Mouse (Mus musculus) hindbrain, embryonic 16.5 days (tissue): ENCODE data around the gene Pkp1. TPM values are rescaled to one million over a fixed set of nuclear protein-coding genes. Genes with fewer than 3 reads are reported as not detected.

Experiments used
- ATAC-seq: fragments of 200-750 bp; cut with Nextera tagmentation; 2 replicates; pipeline ENCODE4 v1.8.0; 2017; ENCODE audit warnings: moderate TSS enrichment, moderate library complexity
- H3K27ac ChIP-seq: fragments of 300-500 bp; sonication (generic); 2 replicates; pipeline ENCODE4 v1.5.1; 2014; ENCODE audit warnings: low read depth, mild to moderate bottlenecking, control low read depth, low read length, moderate library complexity
- H3K27me3 ChIP-seq: fragments of 300-500 bp; sonication (generic); replicated peaks from 2 replicates; pipeline ENCODE4 v1.6.1; 2014; ENCODE audit warnings: low read length; ENCODE audit not compliant: control insufficient read depth, insufficient read depth
- H3K36me3 ChIP-seq: fragments of 300-500 bp; sonication (generic); 2 replicates; pipeline ENCODE4 v1.6.1; 2014; ENCODE audit warnings: mild to moderate bottlenecking, low read length, moderate library complexity, mixed read lengths; ENCODE audit not compliant: control insufficient read depth, insufficient read depth
- H3K4me1 ChIP-seq: fragments of 300-500 bp; sonication (generic); 2 replicates; pipeline ENCODE4 v1.6.1; 2014; ENCODE audit warnings: low read depth, low read length; ENCODE audit not compliant: control insufficient read depth, insufficient read depth
- H3K4me2 ChIP-seq: fragments of 300-500 bp; sonication (generic); 2 replicates; pipeline ENCODE4 v1.6.1; 2014; ENCODE audit warnings: mild to moderate bottlenecking, low read length, control low read depth, moderate library complexity
- H3K4me3 ChIP-seq: fragments of 300-500 bp; sonication (generic); 2 replicates; pipeline ENCODE4 v1.5.1; 2014; ENCODE audit warnings: mild to moderate bottlenecking, low read length, control low read depth, moderate library complexity
- H3K9ac ChIP-seq: fragments of 300-500 bp; sonication (generic); 2 replicates; pipeline ENCODE4 v1.6.1; 2014; ENCODE audit warnings: low read depth, mild to moderate bottlenecking, control low read depth, low read length, moderate library complexity
- H3K9me3 ChIP-seq: fragments of 300-500 bp; sonication (generic); 2 replicates; pipeline ENCODE4 v1.6.1; 2014; ENCODE audit warnings: mild to moderate bottlenecking, low read length, moderate library complexity; ENCODE audit not compliant: control insufficient read depth
- WGBS: fragments of 180-500 bp; shearing (Covaris S2); extraction: QIAGEN DNeasy Blood & Tissue Kit; methylation state at CpG from one replicate; pipeline ENCODE4 v1.1.7; 2014; 5-methylcytosine and 5-hydroxymethylcytosine counted together
- polyA plus RNA-seq: library from polyadenylated mRNA; unstranded; fragments of >200 nt; fragmentation: Nextera tagmentation; extraction: Ambion mirVana; gene quantifications from 2 replicates; pipeline ENCODE4 v1.2.1, GENCODE M21; 2015

Gene Pkp1
- polyA plus RNA-seq, 1 experiment from 2014 or later = 0.14 TPM

GRCm38 (mm10) chr1:135855344-135855687 lies 63.7 kb downstream of the Pkp1 start:
- no peak for ATAC-seq
- Histone ChIP-seq H3K4me1 (0 out of 2 replicates have a peak, but pooled peaks cover 2% of the 10 kb centered on the region), H3K4me2 (no peak overlapping the region), H3K4me3 (no peak overlapping the region), H3K9me3 (no peaks in the 10 kb centered on the region), H3K36me3 (no peaks in the 10 kb centered on the region), H3K27ac (no peak overlapping the region), H3K9ac (no peak overlapping the region), H3K27me3 (no peaks in the 10 kb centered on the region)
- WGBS = 89% methylated on average over 1 of the region's 1 CpGs

GRCm38 (mm10) chr1:135854591-135855343 lies 64.2 kb downstream of the Pkp1 start:
- 88% methylated on average over 6 of the region's 6 CpGs for WGBS
- no peak for ATAC-seq

GRCm38 (mm10) chr1:135853200-135853599 lies 65.8 kb downstream of the Pkp1 start:
- Histone ChIP-seq H3K9ac (no peak overlapping the region), H3K27me3 (no peaks in the 10 kb centered on the region), H3K4me2 (no peak overlapping the region), H3K4me1 (0 out of 2 replicates have a peak, but pooled peaks cover 2% of the 10 kb centered on the region), H3K4me3 (no peak overlapping the region), H3K27ac (no peak overlapping the region), H3K9me3 (no peaks in the 10 kb centered on the region), H3K36me3 (no peaks in the 10 kb centered on the region)
- no peak for ATAC-seq
- 91% methylated on average over 4 of the region's 4 CpGs for WGBS

More at GRCm38 (mm10) chr1:135854591-135855343, 64.2 kb downstream of the Pkp1 start:
- Histone ChIP-seq H3K9ac (no peak overlapping the region), H3K4me2 (no peak overlapping the region), H3K4me3 (no peak overlapping the region), H3K27me3 (no peaks in the 10 kb centered on the region), H3K9me3 (no peaks in the 10 kb centered on the region), H3K36me3 (no peaks in the 10 kb centered on the region), H3K4me1 (0 out of 2 replicates have a peak, but pooled peaks cover 2% of the 10 kb centered on the region), H3K27ac (no peak overlapping the region)

GRCm38 (mm10) chr1:135852044-135852756 lies 66.8 kb downstream of the Pkp1 start:
- Histone ChIP-seq H3K27me3 (no peaks in the 10 kb centered on the region), H3K4me1 (0 out of 2 replicates have a peak, but pooled peaks cover 2% of the 10 kb centered on the region), H3K36me3 (no peaks in the 10 kb centered on the region), H3K9ac (no peak overlapping the region), H3K9me3 (no peaks in the 10 kb centered on the region), H3K4me3 (no peak overlapping the region), H3K27ac (no peak overlapping the region), H3K4me2 (no peak overlapping the region)
- WGBS = 36% methylated on average over 13 of the region's 13 CpGs
- peak; percentile 87 for ATAC-seq

DNA sequence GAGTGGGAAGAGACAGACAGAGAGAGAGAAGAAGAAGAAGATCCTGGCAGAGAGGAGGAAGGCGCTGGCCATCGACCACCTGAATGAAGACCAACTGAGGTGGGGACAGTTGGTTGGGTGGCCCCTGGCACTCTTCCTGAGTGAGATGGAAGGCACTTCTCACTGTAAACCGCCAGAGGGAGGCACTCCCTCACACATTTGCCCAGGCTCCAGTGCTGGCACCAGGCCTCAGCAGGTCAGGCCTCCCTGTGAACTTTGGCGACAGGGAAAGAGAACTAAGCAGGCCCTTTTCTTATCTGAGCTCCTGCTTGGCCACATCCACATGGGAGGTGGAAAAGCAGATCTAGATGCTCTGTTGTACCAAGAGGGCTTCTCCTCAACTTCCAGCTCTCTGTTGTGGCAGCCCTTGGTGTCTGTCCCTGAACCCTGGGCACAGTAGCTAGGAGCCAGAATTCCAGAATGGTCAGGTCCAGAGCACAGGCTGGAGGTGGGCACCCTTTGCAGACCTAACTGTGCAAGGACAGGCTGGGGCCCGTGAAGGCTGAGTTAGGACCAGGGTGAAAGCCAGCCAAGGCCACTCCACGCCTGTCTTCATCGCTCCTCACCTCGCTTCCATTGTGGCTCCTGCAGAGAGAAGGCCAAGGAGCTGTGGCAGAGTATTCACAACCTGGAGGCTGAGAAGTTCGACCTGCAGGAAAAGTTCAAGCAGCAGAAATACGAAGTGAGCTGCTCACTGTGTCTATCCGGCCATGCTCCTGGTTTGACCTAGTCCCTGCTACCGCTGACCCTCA lies 68.1 kb downstream of the Pkp1 start:
- no peak for ATAC-seq
- Histone ChIP-seq H3K9me3 (no peaks in the 10 kb centered on the region), H3K4me3 (no peak overlapping the region), H3K4me2 (no peak overlapping the region), H3K27me3 (no peaks in the 10 kb centered on the region), H3K27ac (no peak overlapping the region), H3K4me1 (0 out of 2 replicates have a peak, but pooled peaks cover 2% of the 10 kb centered on the region), H3K36me3 (no peaks in the 10 kb centered on the region), H3K9ac (no peak overlapping the region)
- WGBS = 70% methylated on average over 12 of the region's 12 CpGs

GRCm38 (mm10) chr1:135847611-135848351 lies 71.2 kb downstream of the Pkp1 start:
- Histone ChIP-seq H3K9ac (no peak overlapping the region), H3K27ac (no peak overlapping the region), H3K4me2 (no peak overlapping the region), H3K4me1 (0 out of 2 replicates have a peak, but pooled peaks cover 2% of the 10 kb centered on the region), H3K27me3 (no peaks in the 10 kb centered on the region), H3K4me3 (no peak overlapping the region), H3K9me3 (no peaks in the 10 kb centered on the region), H3K36me3 (no peaks in the 10 kb centered on the region)
- ATAC-seq = no peak
- 86% methylated on average over 16 of the region's 17 CpGs for WGBS

DNA sequence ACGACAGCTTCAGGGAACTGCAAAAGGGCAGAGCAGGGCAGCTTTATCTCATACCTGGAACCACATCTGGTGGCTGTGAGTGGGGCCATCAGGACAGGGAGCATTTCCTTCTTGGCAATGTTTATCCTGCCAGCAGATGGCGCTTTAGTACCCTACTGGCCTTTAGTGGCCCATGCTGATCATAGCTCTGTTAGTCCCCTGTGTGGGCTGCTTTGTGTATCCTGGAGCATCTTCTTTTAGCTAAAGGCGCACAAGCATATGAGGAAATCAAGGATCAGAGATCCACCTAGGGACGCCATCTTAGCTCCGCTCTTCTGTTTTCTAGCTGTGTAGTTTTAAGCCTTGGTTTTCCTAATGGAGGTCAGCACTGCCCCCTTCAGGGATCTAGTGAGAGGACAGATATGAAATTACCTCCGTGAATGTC lies 71.9 kb downstream of the Pkp1 start:
- no peaks in the 10 kb centered on the region for H3K9me3 ChIP-seq
- H3K4me2 ChIP-seq = no peak overlapping the region
- no peak for ATAC-seq
- no peak overlapping the region for H3K4me3 ChIP-seq
- H3K9ac ChIP-seq = no peak overlapping the region
- no peaks in the 10 kb centered on the region for H3K36me3 ChIP-seq
- 32% methylated on average over 6 of the region's 6 CpGs for WGBS
- no peaks in the 10 kb centered on the region for H3K27me3 ChIP-seq
- H3K4me1 ChIP-seq = no peaks in the 10 kb centered on the region
- no peak overlapping the region for H3K27ac ChIP-seq

DNA sequence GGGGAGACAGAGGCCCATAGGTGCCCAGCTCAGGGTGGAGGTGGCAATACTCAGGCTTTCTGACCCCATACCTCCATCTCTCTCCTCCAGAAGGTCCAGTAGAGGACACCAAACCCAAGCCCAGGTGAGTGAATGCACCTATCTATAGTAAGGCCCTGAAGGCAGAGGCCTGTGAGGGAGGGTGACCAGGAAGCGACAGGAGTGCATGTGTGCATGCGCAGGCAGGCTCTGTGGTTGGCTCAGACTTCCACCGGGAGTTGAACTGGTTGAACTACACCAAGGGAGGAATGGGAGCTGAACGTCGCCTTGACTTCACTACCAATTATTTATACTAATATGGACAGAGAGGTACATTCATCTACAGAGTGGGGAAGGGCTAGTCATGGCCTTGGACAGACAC lies 72.4 kb downstream of the Pkp1 start:
- no peaks in the 10 kb centered on the region for H3K9me3 ChIP-seq
- 83% methylated on average over 5 of the region's 5 CpGs for WGBS

More for the DNA sequence above, 72.4 kb downstream of the Pkp1 start:
- Histone ChIP-seq H3K27ac (no peak overlapping the region), H3K9ac (no peak overlapping the region), H3K27me3 (no peaks in the 10 kb centered on the region), H3K36me3 (no peaks in the 10 kb centered on the region), H3K4me1 (no peaks in the 10 kb centered on the region), H3K4me2 (no peak overlapping the region), H3K4me3 (no peak overlapping the region)
- no peak for ATAC-seq
